Mouse (Mus musculus): ENCODE measurements around the gene Gm20683.

Gene Gm20683

DNA sequence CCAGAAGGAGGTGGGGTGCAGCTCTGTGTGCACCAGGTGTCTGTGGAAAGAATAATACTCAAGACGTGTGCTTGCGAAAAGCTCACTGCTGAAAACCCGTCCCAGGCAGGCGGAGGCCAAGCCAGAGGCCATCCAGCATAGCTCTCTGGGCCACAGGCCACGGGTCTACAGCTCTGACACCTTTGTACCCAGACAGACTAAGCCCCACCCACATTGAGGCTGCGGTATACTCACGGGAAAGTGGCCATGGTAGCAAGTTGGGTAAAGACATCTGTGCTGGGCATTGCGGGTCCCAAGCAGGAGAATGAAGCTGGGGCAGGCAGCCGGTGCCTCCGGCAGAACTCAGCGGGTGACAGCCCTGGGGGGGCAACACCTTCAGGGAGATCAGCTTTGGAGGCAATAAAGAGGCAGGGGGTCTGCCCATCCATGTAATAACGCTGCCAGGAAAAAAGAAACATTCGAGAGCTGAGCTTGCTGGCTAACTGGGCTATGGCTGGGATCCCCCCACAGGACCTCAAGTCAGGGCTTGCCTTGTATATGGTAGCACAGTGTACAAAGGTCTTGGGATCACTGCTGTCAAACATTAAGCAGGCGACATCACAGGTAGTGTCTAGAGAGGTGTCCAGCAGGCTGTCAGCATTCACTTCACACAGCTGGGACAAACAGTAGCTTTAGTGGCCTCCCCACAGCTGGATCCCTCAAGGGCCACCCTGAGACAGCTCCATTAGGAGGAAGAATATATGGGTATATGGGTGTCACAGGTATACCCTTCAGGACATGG lies 1.9 kb downstream of the Gm20683 start:
- no peak for DNase-seq

DNA sequence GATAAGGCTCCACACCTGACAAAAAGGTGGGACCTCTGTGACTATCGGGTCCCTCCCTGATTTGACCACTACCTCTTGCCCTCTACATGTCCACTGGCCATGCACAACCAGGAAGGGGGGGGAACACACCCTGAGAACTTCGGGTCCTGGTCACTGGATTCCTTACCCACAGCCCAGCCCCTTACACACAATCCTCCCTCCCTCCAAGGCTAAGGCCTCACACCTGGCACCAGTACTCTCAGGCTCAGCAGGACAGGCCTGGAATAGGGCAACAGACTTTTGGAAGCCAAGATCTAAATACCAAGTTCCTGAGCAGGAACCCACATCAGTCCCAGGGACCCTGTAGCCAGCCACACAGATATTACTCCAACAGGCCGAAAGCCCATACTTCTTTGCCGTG lies 2.7 kb downstream of the Gm20683 start:
- DNase-seq: no peak

DNA sequence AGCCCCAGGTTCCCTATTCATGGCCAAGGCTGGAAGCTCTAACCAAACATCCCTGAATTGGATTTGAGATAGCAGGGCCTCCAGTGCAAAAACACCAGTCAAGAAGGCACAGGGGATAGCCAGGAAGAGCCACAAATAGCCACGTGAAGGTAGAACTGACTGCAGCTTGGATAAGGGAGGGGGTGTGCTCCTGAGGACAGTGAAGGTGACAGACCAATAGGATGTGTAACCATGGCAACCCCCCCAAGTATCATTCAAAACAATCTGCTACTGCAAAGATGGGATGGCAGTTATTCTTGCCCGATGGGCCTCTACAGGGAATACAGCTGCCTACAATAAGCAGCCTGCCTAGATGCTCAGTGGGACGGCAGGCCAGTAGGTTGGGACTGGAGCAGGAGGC lies 4.0 kb downstream of the Gm20683 start:
- peak; percentile 56 for DNase-seq

DNA sequence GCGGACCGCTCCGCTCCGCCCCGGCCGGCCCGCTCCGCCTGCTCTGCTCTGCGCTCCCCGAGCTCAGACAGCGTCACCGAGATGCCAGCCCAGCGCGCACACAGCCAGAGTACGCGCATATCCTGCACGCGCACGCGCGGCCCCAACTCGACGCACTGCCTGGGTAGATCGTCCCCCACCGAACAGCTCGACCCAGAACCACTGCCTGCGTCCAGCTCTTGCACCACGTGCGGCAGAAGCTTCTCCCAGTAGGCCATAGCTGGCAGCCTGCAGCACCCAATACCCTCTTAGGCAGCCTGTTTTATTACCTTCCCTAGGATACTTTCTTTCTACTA lies 4.5 kb downstream of the Gm20683 start, which contains the start of gene Rhbdl1:
Rhbdl1 (minus strand) TSS at position 220 of the 335 bp plus-strand sequence.
- peak; percentile 89 for DNase-seq

DNA sequence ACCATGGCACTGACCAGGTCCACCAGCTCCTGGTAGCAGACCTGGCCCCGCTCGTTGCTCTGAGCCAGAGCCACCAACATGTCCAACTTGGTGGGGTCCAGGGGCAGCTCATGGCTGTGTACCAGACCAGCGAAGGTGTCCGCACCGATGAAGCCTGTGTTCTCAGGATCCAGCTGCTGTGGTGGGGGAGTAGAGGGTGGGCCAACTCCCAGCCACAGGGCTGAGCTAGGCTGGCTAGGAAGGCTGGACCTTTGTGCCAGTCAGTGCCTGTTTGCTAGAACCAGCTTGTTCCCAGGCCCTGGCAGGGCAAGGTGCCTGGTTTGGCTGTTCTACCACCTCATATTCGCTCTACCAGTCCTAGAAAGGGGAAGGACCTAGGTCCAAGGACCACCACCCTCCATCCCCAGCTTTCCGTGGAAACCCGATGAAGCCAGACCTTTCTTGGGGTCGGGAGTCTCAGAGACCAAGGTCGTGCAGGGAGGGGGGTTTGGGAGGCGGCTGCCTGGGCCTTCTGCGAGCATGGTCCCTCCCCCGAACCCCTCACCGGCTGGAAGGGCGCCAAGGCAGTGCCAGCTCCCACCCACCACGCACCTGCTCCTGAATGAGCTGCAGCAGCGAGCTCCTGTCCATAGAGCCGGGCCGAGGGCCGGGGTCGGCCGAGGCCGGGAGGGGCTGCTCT lies 5.0 kb downstream of the Gm20683 start:
- no peak for DNase-seq

DNA sequence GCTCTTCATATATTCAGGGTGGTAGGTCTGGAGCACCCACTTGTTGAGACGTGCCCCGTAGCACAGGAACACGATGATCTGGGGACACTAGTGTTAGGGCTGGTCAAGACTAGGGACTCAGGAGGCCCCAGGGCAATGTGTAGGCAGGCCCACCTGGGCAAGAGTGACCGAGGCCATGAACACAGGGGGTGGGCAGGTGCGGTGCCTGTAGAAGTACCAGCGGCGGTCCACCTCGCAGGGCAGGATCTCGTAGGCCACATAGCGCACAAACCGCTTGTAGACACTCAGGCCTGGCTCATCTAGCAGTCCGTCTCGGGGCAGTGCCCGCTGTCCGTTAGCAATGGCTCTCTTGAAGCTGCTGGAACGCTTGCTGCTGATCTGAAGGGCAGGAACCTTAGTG lies 5.7 kb downstream of the Gm20683 start:
- DNase-seq: peak; percentile 68

DNA sequence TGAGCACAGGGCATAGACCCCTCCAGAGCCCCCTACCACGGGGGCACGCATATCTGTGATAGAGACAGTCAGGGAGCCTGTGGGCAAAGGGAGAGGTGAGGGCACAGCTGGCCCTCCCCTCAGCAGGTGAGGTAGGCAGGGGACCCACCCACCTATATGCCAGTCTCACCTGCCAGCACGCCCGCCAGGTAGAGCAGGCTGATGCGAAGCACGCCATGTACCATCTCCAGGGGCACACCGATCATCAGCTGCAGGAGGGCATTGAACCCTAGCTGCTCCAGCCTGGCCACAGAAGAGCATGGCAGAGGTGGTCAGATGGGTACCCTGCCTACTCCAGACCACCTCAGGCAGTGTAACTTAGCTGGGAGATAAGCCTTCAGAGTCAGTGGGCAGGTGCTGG lies 6.3 kb downstream of the Gm20683 start:
- peak; percentile 57 for DNase-seq

DNA sequence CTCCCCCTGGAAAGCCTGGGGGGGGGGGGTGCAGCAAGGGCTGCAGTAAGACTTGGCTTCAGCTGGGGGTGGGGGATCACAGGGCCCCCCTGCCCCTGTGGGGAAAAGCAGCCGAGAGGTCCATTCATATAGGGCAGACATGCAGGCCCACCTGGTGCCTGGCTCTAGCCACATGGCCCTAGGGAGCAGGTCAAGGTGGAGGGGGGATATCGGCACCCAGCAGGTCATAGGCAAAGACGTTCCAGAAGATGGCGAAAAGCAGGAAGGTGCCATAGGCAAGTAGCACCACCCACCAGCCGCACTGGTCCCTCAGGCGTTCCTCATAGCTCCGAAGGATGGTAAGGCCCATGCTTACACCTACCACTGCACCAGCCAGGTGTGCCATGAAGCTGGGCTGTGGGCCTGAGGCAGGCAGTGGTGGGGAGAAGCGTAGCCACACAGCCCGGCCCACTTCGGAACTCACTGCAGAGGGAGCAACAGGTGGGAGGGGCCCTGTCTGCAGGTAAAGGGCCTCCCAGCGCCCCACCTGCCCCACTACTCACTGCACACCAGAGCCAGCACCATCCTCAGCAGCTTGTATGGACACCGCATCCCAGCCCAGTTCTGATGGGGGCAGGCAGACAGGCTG lies 6.9 kb downstream of the Gm20683 start:
- DNase-seq: peak; percentile 69

DNA sequence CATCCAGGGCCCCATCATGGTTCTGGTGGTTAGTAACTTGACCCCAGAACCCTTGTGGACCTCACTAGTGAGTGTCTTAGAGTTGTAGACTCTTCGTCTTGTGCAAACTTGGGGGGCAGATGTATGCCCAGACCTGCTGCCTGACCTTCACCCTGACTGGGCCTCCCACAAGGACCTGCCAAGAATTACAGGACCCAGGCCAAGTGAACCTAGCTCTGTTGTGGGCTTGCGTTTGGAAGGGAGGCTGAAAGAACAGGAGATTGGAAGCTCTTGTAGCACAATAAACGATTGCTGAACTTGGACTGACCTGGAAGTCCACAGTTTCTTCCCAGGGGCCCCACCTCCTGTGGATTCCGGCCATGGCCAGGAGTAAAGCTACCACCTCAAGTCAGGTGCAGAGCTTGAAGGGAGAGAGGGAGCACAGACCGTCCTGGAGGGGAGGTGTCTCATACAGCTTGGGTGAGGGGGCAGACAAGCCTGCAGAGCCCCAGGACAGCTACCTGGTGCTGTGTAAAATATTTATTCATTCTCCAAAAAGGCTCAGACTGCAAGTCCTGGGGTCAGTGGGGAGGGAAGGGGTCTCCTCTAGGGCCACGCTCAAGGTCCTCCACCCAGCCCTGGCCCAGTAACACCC lies 7.5 kb downstream of the Gm20683 start:
- peak; percentile 74 for DNase-seq

DNA sequence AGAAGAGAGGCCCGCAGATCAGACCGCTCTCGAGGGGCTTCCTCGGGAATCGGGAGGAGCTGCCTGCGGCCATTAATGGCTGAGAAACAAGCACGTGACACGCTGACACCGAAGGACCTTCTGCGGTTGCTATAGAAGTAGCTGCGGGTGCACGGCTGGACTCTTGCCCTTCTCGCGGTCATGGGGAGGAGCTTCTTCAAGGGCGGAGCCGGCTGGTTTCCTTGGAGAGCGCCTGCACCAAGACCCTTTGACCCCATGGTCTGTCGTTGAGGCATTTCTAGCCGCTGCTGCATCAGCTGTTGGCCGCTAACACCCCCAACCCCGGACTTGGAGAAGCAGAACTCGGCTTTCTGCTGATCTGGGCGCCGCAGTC lies 8.3 kb downstream of the Gm20683 start, which contains the start of gene Stub1:
Stub1 (minus strand) TSS at position 114 of the 373 bp plus-strand sequence.
- no peak for DNase-seq

DNA sequence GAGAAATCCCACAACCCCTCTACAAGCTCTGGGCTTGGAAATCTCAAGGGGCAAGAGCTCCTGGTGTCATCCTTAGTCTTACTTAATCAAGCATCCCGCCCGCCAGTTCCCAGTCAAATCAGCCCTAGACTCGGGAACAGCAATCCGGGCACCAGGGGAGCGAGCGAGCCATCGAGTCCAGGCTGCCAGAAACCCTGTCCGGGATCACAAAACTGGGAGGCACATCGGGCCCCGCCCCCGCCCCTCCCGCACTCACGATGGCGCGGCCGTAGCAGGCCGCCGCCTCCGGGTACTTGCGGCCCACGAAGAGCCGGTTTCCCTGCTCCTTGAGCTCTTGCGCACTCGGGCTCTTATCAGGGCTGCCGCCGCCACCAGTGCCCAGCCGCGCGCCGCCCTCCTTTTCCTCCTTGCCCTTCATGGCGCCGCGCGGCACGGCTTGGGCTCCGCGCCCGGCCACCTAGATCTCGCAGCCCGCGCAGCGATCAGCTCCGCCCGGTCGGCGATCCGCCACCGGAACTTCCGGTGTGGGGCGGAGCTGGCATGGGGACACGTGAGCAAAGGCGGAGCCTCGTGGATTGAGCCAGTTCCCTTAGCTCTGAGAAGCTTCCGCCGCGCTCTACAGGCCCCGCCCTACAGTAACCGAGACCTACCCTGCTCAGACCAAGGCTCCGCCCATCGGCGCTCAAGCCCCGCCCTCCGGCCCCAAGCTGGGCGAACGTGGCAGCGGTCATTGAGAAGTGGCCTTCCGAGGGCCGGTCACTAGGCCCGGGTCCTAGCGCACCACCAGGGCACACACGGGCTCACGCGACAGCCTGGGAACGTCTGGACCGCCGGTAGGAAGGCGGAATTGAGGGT lies 8.9 kb downstream of the Gm20683 start:
- peak; percentile 99 for DNase-seq

DNA sequence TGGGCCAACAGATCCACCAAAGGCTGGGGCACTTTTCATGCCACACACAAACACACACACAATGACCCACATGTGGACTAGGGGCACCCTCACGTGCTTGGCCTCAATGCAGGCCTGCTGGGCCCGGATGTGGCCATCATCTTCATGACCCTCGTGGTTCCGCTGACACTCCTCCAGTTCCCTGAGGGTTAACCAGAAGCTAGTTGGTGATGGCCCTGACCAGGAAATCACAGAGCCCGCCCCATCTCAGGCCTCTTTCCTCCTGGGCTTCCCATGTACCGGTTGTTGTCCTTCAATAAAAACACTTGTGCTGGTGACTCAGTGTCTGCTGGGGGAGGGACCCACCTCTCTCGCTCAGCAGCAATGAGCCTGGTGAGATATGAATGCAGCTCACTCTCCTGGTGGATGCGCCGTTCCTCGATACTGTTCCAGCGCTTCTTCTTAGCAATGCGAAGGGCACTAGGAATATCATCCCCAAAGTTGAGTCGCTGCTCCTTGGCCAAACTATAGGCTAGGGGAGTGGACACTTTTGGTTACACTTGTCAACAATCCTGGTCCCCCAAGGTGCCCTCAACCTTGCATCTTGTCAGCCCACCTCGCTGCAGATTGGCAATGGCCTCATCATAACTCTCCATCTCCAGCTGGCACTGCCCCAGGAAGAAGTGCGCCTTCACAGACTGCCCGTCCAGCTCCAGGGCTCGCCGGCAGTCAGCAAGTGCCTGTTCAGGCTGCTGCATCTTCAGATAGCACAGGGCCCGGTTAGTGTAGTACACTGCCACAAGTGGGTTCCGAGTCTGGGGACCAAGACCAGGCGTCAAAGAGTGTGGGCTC lies 9.9 kb downstream of the Gm20683 start:
- DNase-seq: peak; percentile 77

DNA sequence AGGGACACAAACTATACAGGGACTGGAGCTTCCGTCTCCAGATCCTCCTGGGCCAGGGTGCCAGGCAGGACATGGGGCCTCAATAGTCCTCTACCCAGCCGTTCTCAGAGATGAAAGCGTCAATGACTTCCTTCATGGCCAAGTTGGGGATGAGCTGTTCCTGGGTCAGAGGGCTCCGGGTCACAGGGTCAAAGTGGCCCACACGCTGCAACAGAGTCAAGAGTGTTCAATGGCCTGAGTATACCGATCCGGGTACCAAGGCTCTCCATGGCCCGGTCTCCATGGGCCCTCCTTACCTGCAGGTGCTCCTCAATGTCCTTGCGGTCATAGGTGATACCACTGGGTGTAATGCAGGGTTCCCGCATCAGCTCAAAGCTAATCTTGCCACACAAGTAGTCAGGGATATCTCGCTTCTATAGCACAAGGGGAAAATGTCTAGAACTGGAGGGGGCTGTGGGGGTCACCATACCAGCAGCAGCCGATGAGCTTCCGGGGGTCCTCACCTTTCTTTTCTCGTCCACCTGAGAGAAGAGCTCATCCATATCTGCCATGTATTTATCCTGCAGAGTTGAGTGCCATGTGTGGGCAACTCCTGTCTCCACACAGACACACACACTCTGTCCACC lies 10.6 kb downstream of the Gm20683 start:
- peak; percentile 53 for DNase-seq

DNA sequence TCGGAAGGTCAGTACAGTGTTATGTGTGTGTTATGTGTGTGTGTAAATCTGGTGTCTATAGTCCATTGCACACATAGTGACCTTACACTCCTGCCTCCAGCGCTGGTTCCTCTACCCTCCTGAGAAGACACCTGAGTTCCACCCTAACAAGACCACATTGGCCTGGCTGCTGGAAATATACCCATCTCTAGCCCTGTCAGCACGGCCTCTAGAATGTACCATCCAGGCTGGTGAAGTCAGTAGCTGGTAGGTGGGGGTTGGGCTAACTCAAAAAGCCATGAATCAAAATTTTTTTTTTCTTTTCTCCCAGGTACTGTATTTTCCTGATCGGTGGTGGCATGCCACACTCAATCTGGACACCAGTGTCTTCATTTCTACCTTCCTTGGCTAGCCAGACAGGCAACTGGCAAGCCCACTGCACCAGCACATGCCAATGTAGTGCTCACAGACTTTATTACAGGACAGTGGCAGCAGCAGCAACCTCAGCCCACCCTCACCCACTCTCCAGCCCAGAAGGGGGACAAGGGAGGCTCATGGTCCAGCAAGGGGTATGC lies 11.3 kb downstream of the Gm20683 start:
- DNase-seq: peak; percentile 57

DNA sequence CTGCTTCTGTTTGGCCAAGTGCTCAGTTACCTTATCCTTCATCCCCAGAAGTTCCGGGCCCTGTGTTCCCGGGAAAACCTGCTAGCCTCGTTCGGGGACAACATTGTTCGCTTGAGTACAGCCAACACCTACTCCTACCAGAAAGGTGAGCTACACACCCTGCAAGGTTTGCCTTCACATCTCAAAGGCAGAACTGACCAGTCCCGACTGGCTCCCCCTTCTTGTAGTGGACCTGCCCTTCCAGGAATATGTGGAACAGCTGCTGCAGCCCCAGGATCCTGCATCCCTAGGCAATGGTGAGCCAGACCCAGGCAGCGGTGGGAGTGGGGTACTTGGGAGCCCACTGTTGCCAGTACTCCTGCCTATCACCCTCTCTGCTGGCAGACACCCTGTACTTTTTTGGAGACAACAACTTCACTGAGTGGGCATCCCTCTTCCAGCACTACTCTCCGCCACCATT lies 12.0 kb downstream of the Gm20683 start:
- DNase-seq: peak; percentile 62

DNA sequence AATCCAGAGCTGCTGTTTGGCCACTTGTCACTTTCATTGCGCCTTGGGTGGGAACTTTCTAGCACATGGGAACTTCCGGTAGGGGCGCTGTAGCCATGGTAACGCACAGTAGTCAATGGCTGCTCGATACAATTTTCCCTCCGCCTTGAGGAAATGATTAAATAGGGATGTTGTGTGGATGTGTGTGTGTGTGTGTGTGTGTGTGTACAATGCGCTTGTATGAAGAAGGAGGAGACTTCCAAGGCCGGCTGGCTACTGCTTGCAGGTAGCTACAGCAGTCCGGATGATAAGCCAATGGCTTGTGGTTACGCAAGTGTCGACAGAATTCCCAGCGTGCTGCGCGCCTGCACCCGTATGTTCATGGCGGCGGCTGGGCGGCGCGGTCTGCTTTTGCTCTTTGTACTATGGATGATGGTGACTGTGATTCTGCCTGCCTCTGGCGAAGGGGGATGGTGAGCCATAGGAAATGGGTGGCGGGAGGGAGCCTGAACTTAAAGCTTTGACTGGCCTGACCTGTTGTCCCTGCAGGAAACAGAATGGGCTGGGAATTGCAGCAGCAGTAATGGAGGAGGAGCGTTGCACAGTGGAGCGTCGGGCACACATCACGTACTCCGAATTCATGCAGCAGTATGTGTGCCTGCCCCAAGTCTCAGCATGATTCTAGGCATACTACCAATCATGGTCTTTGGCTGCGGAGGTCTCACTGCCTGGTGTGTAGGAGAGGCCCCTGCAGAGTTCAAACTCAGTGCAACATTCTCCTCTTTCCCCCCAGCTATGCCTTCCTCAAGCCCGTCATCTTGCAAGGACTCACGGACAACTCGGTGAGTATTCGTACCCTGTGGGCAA lies 12.6 kb downstream of the Gm20683 start, which contains the start of gene Jmjd8:
Jmjd8 (plus strand) TSS at position 156 of the 846 bp plus-strand sequence.
- DNase-seq: peak; percentile 85

DNA sequence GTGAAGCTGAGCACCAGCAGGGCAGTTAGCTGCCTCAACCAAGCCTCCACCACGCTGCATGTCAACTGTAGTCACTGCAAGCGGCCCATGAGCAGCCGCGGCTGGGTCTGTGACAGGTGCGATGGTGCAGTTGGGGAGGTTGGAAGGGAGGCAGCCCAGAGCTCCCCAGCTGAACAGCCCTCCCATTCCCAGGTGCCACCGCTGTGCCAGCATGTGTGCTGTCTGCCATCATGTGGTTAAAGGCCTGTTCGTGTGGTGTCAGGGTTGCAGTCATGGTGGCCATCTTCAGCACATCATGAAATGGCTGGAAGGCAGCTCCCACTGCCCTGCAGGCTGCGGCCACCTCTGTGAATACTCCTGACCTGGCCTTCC lies 13.4 kb downstream of the Gm20683 start:
- DNase-seq: no peak

DNA sequence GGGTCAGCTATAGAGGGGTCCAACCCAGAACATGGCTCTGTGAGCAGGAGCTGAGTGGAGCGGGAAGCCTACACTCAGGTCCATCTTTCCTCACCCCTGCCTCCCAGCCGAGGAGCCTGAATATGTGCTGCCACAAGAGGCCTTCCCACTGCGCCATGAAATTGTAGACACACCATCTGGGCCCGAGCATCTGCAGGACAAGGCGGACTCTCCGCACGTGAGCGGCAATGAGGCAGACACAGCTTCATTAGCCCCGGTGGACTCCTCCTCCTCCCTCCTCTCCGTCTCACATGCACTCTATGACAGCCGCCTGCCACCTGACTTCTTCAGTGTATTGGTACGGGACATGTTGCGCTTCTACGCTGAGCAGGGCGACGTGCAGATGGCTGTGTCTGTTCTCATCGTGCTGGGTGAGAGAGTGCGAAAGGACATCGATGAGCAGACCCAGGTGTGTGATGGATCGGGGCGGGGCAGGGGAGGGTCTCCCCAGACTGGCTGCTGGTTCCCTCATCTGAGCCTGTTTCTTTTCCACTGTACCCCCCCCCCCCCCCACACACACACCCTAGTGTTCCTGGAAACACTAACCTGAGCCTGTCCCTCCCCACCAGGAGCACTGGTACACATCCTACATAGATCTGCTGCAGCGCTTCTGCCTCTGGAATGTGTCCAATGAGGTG lies 13.9 kb downstream of the Gm20683 start:
- DNase-seq: no peak

DNA sequence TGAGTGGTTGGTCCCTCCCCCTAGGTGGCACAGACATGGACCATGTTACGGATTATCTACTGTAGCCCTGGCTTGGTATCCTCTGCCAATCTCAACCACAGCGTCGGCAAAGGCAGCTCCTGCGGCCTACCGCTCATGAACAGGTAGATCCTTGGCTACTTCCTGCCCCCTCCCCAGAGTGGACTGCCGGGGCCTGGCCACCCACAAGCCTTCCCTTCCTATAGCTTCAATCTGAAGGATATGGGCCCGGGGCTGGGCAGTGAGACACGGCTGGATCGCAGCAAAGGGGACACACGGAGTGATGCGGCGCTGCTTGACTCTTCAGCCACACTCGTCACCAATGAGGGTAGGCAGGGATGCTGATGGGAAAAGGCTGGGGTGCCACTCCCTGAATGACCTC lies 14.6 kb downstream of the Gm20683 start:
- DNase-seq: no peak
